Comparison of ENCODE assay signal across 25 mouse cellular contexts in genomic region chr15:103355420-103355819, GRCm38 (mm10). TPM values are rescaled to one million over a fixed set of nuclear protein-coding genes. Genes with fewer than 3 reads are reported as not detected.
DNase-seq lines count a peak whose midpoint lies in the region; ATAC-seq and TF ChIP-seq lines count a peak whose summit lies in the region.
"Had no signal": no experiment of that assay in that cellular context is flagged by ENCODE, and none has a peak within 500 bp of the region (broad histone marks: within the 10 kb centered on the region; RNA-seq: fewer than 3 reads in every experiment).

No protein-coding gene starts in this region.

- TF ChIP-seq EP300 in heart, postnatal 0 days (IDR thresholded peaks at IDR 0.05; ENCODE audit: low read depth) = peak; percentile 85

- peak overlapping the region; percentile 19; the same call in 1 of the 2 replicates for H3K9ac ChIP-seq in heart, embryonic 12.5 days
- H3K9ac ChIP-seq in heart, postnatal 0 days (replicated peaks; ENCODE audit: low read depth, low read length) = no peak overlapping the region
- no peak overlapping the region for H3K9ac ChIP-seq in forebrain, embryonic 11.5 days (ENCODE audit: low read length)
- H3K9ac ChIP-seq: hindbrain, embryonic 14.5 days; limb, embryonic 12.5 days; liver, embryonic 15.5 days; midbrain, embryonic 15.5 days had no signal

- no peak for DNase-seq in heart, embryonic 10.5 days (ENCODE audit: low spot score)
- DNase-seq in heart, postnatal 36 days = no peak
- DNase-seq in A20 (ENCODE audit: low read depth, low spot score) = peak; percentile 36
- DNase-seq in heart, postnatal 0 days (ENCODE audit: low spot score) = peak; percentile 95
- no peak for DNase-seq in forebrain, embryonic 11.5 days (ENCODE audit: low spot score)
- no peak for DNase-seq in retina, embryonic 14.5 days (ENCODE audit: low spot score)
- DNase-seq: adrenal gland, adult 8-10 months; B cell, adult 2 months; kidney, postnatal 14 days; right cerebral cortex, adult 18-20 months; spleen, adult 18-20 months had no signal

- 47% methylated on average over 4 of the region's 4 CpGs for WGBS in heart, embryonic 10.5 days
- 47% methylated on average over 4 of the region's 4 CpGs for WGBS in heart, embryonic 12.5 days
- 27% methylated on average over 4 of the region's 4 CpGs for WGBS in heart, postnatal 0 days
- 89% methylated on average over 4 of the region's 4 CpGs for whole genome bisulfite sequencing in forebrain, embryonic 11.5 days

- ATAC-seq in heart, embryonic 12.5 days (ENCODE audit: insufficient number of reproducible peaks, low FRiP score) = no peak
- ATAC-seq in heart, postnatal 0 days (ENCODE audit: insufficient read depth, low read depth) = peak; percentile 85
- no peak for ATAC-seq in forebrain, embryonic 11.5 days (replicated peaks; ENCODE audit: low FRiP score)
- ATAC-seq: forebrain, embryonic 14.5 days; intestine, postnatal 0 days; midbrain, embryonic 15.5 days had no signal

- H3K4me2 ChIP-seq in heart, embryonic 12.5 days = no peak overlapping the region
- H3K4me2 ChIP-seq in heart, postnatal 0 days (ENCODE audit: low read depth, low read length) = no peak overlapping the region
- no peak overlapping the region for H3K4me2 ChIP-seq in forebrain, embryonic 11.5 days (ENCODE audit: low read depth, low read length, severe bottlenecking)
- H3K4me2 ChIP-seq: hindbrain, embryonic 14.5 days; limb, embryonic 12.5 days; liver, embryonic 15.5 days; midbrain, embryonic 15.5 days had no signal

- TF ChIP-seq CTCF in heart, postnatal 0 days (IDR thresholded peaks at IDR 0.05; ENCODE audit: low read depth) = no peak

- H3K27me3 ChIP-seq in heart, embryonic 10.5 days (ENCODE audit: insufficient read depth, poor library complexity, severe bottlenecking) = no peaks in the 10 kb centered on the region
- no peaks in the 10 kb centered on the region for H3K27me3 ChIP-seq in heart, embryonic 12.5 days (replicated peaks)
- no peaks in the 10 kb centered on the region for H3K27me3 ChIP-seq in heart, postnatal 0 days (ENCODE audit: control insufficient read depth, insufficient read depth, low read length)
- H3K27me3 ChIP-seq in forebrain, embryonic 11.5 days (ENCODE audit: control insufficient read depth, insufficient read depth, low read length) = no peaks in the 10 kb centered on the region
- H3K27me3 ChIP-seq: limb, embryonic 12.5 days; liver, embryonic 15.5 days; midbrain, embryonic 15.5 days had no signal

- 0 out of 2 replicates have a peak overlapping the region, but pooled peaks have one; percentile 27 for H3K4me3 ChIP-seq in heart, embryonic 10.5 days
- H3K4me3 ChIP-seq in heart, embryonic 12.5 days = no peak overlapping the region
- no peak overlapping the region for H3K4me3 ChIP-seq in heart, postnatal 0 days (ENCODE audit: low read depth, low read length)
- H3K4me3 ChIP-seq in forebrain, embryonic 11.5 days (ENCODE audit: low read depth, low read length) = no peak overlapping the region
- H3K4me3 ChIP-seq: left cerebral cortex, adult 2 months; limb, embryonic 12.5 days; liver, embryonic 15.5 days; midbrain, embryonic 10.5 days; midbrain, embryonic 15.5 days had no signal

- H3K36me3 ChIP-seq in heart, embryonic 10.5 days = peaks cover 87% of the 10 kb centered on the region
- peaks cover 79% of the 10 kb centered on the region for H3K36me3 ChIP-seq in heart, embryonic 12.5 days
- H3K36me3 ChIP-seq in heart, postnatal 0 days (replicated peaks; ENCODE audit: control insufficient read depth, insufficient read depth, low read length) = peaks cover 68% of the 10 kb centered on the region
- H3K36me3 ChIP-seq in forebrain, embryonic 11.5 days (ENCODE audit: control insufficient read depth, insufficient read depth, low read length) = peaks cover 5% of the 10 kb centered on the region; the same call in 1 of the 2 replicates
- H3K36me3 ChIP-seq: midbrain, embryonic 15.5 days had no signal

- no peaks in the 10 kb centered on the region for H3K9me3 ChIP-seq in heart, embryonic 10.5 days
- no peaks in the 10 kb centered on the region for H3K9me3 ChIP-seq in heart, embryonic 12.5 days (replicated peaks)
- H3K9me3 ChIP-seq in heart, postnatal 0 days (replicated peaks; ENCODE audit: control insufficient read depth, low read length) = no peaks in the 10 kb centered on the region
- H3K9me3 ChIP-seq in forebrain, embryonic 11.5 days (ENCODE audit: control insufficient read depth, low read length) = no peaks in the 10 kb centered on the region
- H3K9me3 ChIP-seq: limb, embryonic 12.5 days; liver, embryonic 15.5 days; midbrain, embryonic 10.5 days; midbrain, embryonic 15.5 days had no signal

- H3K27ac ChIP-seq in heart, embryonic 10.5 days = peak overlapping the region; percentile 86
- peak overlapping the region; percentile 99 for H3K27ac ChIP-seq in heart, embryonic 12.5 days (ENCODE audit: poor library complexity, severe bottlenecking)
- peak overlapping the region; percentile 91 for H3K27ac ChIP-seq in heart, postnatal 0 days (ENCODE audit: low read depth)
- H3K27ac ChIP-seq in forebrain, embryonic 11.5 days (ENCODE audit: low read depth, low read length) = no peak overlapping the region
- H3K27ac ChIP-seq: hindbrain, embryonic 14.5 days; left cerebral cortex, adult 2 months; limb, embryonic 12.5 days; liver, embryonic 15.5 days; midbrain, embryonic 10.5 days; midbrain, embryonic 15.5 days had no signal

- intact Hi-C loops in heart, postnatal 36 days (cut with DNase I) = no loop called here

- peaks cover 68% of the 10 kb centered on the region for H3K4me1 ChIP-seq in heart, embryonic 10.5 days
- H3K4me1 ChIP-seq in heart, embryonic 12.5 days (replicated peaks) = peaks cover 61% of the 10 kb centered on the region
- peaks cover 42% of the 10 kb centered on the region for H3K4me1 ChIP-seq in heart, postnatal 0 days (ENCODE audit: control insufficient read depth, insufficient read depth)
- H3K4me1 ChIP-seq in forebrain, embryonic 11.5 days (replicated peaks; ENCODE audit: control insufficient read depth, insufficient read depth, low read length) = no peaks in the 10 kb centered on the region
- H3K4me1 ChIP-seq: midbrain, embryonic 15.5 days had no signal

RNA-seq across cellular contexts. Expression of gene Itga5, which starts 11.1 kb away (rescaled TPM):
- 60.6 and 98.7 TPM in 2 replicates for polyA plus RNA-seq in heart, embryonic 10.5 days (2016; fragmentation: Nextera tagmentation; extraction: Ambion mirVana)
- total RNA-seq in heart, postnatal 36 days (2021) = 10 to 100 TPM; 46.1 to 47.1 TPM
- polyA plus RNA-seq in heart, embryonic 12.5 days (2016; fragmentation: Nextera tagmentation; extraction: Ambion mirVana) = 111 and 115 TPM in 2 replicates
- 83.3 and 85.4 TPM in 2 replicates for total RNA-seq in heart, postnatal 0 days (2014; rRNA removed; ENCODE audit: low replicate concordance)
- 44.3 and 47.5 TPM in 2 replicates for polyA plus RNA-seq in heart, postnatal 0 days (2015; fragmentation: Nextera tagmentation; extraction: Ambion mirVana)
- polyA plus RNA-seq in forebrain, embryonic 11.5 days (2014; fragmentation: Nextera tagmentation; extraction: Ambion mirVana) = 22.0 and 22.4 TPM in 2 replicates

RNA-seq across cellular contexts. Expression of gene Zfp385a, which starts 15.5 kb away (rescaled TPM):
- polyA plus RNA-seq in heart, embryonic 10.5 days (2016; fragmentation: Nextera tagmentation; extraction: Ambion mirVana) = 8.9 and 15.8 TPM in 2 replicates
- total RNA-seq in heart, postnatal 36 days (2021) = 10 to 100 TPM; 12.9 to 13.0 TPM
- 9.2 and 10.3 TPM in 2 replicates for polyA plus RNA-seq in heart, embryonic 12.5 days (2016; fragmentation: Nextera tagmentation; extraction: Ambion mirVana)
- 5.4 and 7.9 TPM in 2 replicates for total RNA-seq in heart, postnatal 0 days (2014; rRNA removed; ENCODE audit: low replicate concordance)
- polyA plus RNA-seq in heart, postnatal 0 days (2015; fragmentation: Nextera tagmentation; extraction: Ambion mirVana) = 4.5 and 5.5 TPM in 2 replicates
- polyA plus RNA-seq in forebrain, embryonic 11.5 days (2014; fragmentation: Nextera tagmentation; extraction: Ambion mirVana) = 27.4 and 27.8 TPM in 2 replicates

RNA-seq across cellular contexts. Expression of gene Gpr84, which starts 45.0 kb away (rescaled TPM):
- polyA plus RNA-seq in heart, embryonic 10.5 days (2016; fragmentation: Nextera tagmentation; extraction: Ambion mirVana) = 0.35 TPM in 1 of 2 replicates, not detected in the other
- total RNA-seq in heart, postnatal 36 days (2021) = not detected
- polyA plus RNA-seq in heart, embryonic 12.5 days (2016; fragmentation: Nextera tagmentation; extraction: Ambion mirVana) = 0.17 and 0.29 TPM in 2 replicates
- not detected in 2 replicates for total RNA-seq in heart, postnatal 0 days (2014; rRNA removed; ENCODE audit: low replicate concordance)
- polyA plus RNA-seq in heart, postnatal 0 days (2015; fragmentation: Nextera tagmentation; extraction: Ambion mirVana) = 0.10 TPM in 1 of 2 replicates, not detected in the other
- polyA plus RNA-seq in forebrain, embryonic 11.5 days (2014; fragmentation: Nextera tagmentation; extraction: Ambion mirVana) = not detected in 2 replicates
- total RNA-seq: adrenal gland, adult 8-10 months; adrenal gland, postnatal 4 days; gastrocnemius, adult 18-20 months; neutrophil, adult 5-6 weeks had no signal
- polyA plus RNA-seq: embryonic facial prominence, embryonic 11.5 days; intestine, postnatal 0 days; urinary bladder, adult 2 months had no signal

Comparison
In these comparisons a context has a peak if more than half of its experiments do, and no peak if none do; other contexts are left out.
1. DNase-seq: peak in A20 (single experiment) and heart, postnatal 0 days (single experiment); none in heart, embryonic 10.5 days (single experiment), heart, postnatal 36 days (0 of 2), forebrain, embryonic 11.5 days (single experiment) and retina, embryonic 14.5 days (single experiment).